Mouse (Mus musculus) hindbrain, postnatal 0 days (tissue): ENCODE data around the gene Tprn. TPM values are rescaled to one million over a fixed set of nuclear protein-coding genes. Genes with fewer than 3 reads are reported as not detected.

ENCODE experiments used
- ATAC-seq: fragments of 200-750 bp; cut with Nextera tagmentation; 2 replicates; pipeline ENCODE4 v1.8.0; 2017; ENCODE audit warnings: mild to moderate bottlenecking, moderate TSS enrichment, moderate library complexity
- DNase-seq: peaks from one replicate; pipeline ENCODE4 v3.0.0-alpha.2; 2015; ENCODE audit warnings: low spot score
- H3K27ac ChIP-seq: fragments of 300-500 bp; sonication (generic); 2 replicates; pipeline ENCODE4 v1.5.1; 2014; ENCODE audit warnings: mild to moderate bottlenecking
- H3K27me3 ChIP-seq: fragments of 300-500 bp; sonication (generic); 2 replicates; pipeline ENCODE4 v1.6.1; 2014; ENCODE audit warnings: low read length, mixed read lengths; ENCODE audit not compliant: insufficient read depth
- H3K36me3 ChIP-seq: fragments of 300-500 bp; sonication (generic); 2 replicates; pipeline ENCODE4 v1.6.1; 2014; ENCODE audit warnings: low read length, mixed read lengths; ENCODE audit not compliant: insufficient read depth
- H3K4me1 ChIP-seq: fragments of 300-500 bp; sonication (generic); 2 replicates; pipeline ENCODE4 v1.6.1; 2014; ENCODE audit warnings: antibody characterized with exemption, low read length, mixed read lengths; ENCODE audit not compliant: insufficient read depth
- H3K4me2 ChIP-seq: fragments of 300-500 bp; sonication (generic); 2 replicates; pipeline ENCODE4 v1.6.1; 2014; ENCODE audit warnings: low read depth, mild to moderate bottlenecking, low read length, moderate library complexity, mixed read lengths
- H3K4me3 ChIP-seq: fragments of 300-500 bp; sonication (generic); 2 replicates; pipeline ENCODE4 v1.5.1; 2014; ENCODE audit warnings: low read length
- H3K9ac ChIP-seq: fragments of 300-500 bp; sonication (generic); replicated peaks from 2 replicates; pipeline ENCODE4 v1.6.1; 2014; ENCODE audit warnings: mild to moderate bottlenecking, low read length, moderate library complexity, mixed read lengths
- H3K9me3 ChIP-seq: fragments of 300-500 bp; sonication (generic); 2 replicates; pipeline ENCODE4 v1.6.1; 2016; ENCODE audit warnings: low read length, mixed read lengths
- CTCF ChIP-seq: IDR thresholded peaks from 2 replicates; pipeline ENCODE4 v1.5.1; 2016; ENCODE audit warnings: antibody characterized with exemption, control low read depth, low read depth
- WGBS: fragments of 180-500 bp; shearing (Covaris S2); extraction: QIAGEN DNeasy Blood & Tissue Kit; methylation state at CpG from one replicate; pipeline ENCODE4 v1.1.7; 2014; 5-methylcytosine and 5-hydroxymethylcytosine counted together
- polyA plus RNA-seq: library from polyadenylated mRNA; unstranded; fragments of >200 nt; fragmentation: Nextera tagmentation; extraction: Ambion mirVana; gene quantifications from 2 replicates; pipeline ENCODE4 v1.2.1, GENCODE M21; 2015
- total RNA-seq: library from RNA; depleted of rRNA; stranded (reverse); fragments of >200 nt; gene quantifications from 2 replicates; pipeline ENCODE4 v1.2.3, GENCODE M21; 2014

The Tprn gene
- total and polyA plus RNA-seq, 2 experiments from 2014 or later, result 30.0 to 45.6 TPM

GRCm38 (mm10) chr2:25286314-25286713 lies 23.9 kb downstream of the Tprn start:
- Histone ChIP-seq H3K4me2 (no peak overlapping the region), H3K9ac (no peak overlapping the region), H3K27me3 (no peaks in the 10 kb centered on the region), H3K4me3 (no peak overlapping the region), H3K4me1 (peaks cover 32% of the 10 kb centered on the region; the same call in 1 of the 2 replicates), H3K27ac (no peak overlapping the region; the same call in 1 of the 2 replicates), H3K9me3 (no peaks in the 10 kb centered on the region), H3K36me3 (peaks cover 32% of the 10 kb centered on the region)
- 72% methylated on average over 1 of the region's 1 CpGs for WGBS
- ATAC-seq, result no peak
- DNase-seq, result no peak
- no peak for TF ChIP-seq CTCF

GRCm38 (mm10) chr2:25286837-25287636 lies 24.6 kb downstream of the Tprn start:
- no peak; the same call in 1 of the 2 replicates for ATAC-seq
- peaks cover 28% of the 10 kb centered on the region for H3K36me3 ChIP-seq
- no peak overlapping the region for H3K9ac ChIP-seq
- H3K27ac ChIP-seq, result no peak overlapping the region
- H3K4me2 ChIP-seq, result no peak overlapping the region
- no peak overlapping the region for H3K4me3 ChIP-seq
- WGBS, result 42% methylated on average over 7 of the region's 7 CpGs
- 0 out of 2 replicates have a peak, but pooled peaks cover 6% of the 10 kb centered on the region for H3K27me3 ChIP-seq
- no peaks in the 10 kb centered on the region for H3K9me3 ChIP-seq
- H3K4me1 ChIP-seq, result peaks cover 32% of the 10 kb centered on the region; the same call in 1 of the 2 replicates
- no peak for DNase-seq
- no peak for TF ChIP-seq CTCF

- H3K9ac ChIP-seq, result no peak within 1 kb of the TSS
- no peak for DNase-seq
- peaks cover 18% of the 10 kb centered on the region for H3K36me3 ChIP-seq
- no peak for ATAC-seq
- H3K9me3 ChIP-seq, result no peaks in the 10 kb centered on the region
- H3K27ac ChIP-seq, result no peak within 1 kb of the TSS
- H3K27me3 ChIP-seq, result peaks cover 16% of the 10 kb centered on the region; the same call in 1 of the 2 replicates
- H3K4me3 ChIP-seq, result no peak within 1 kb of the TSS
- no peak for TF ChIP-seq CTCF
- WGBS, result 64% methylated on average over 6 of the region's 6 CpGs
- H3K4me1 ChIP-seq, result peaks cover 36% of the 10 kb centered on the region; the same call in 1 of the 2 replicates
- H3K4me2 ChIP-seq, result no peak within 1 kb of the TSS
Measured at GRCm38 (mm10) chr2:25287927-25288649, 25.7 kb downstream of the Tprn start, which contains the start of gene Tmem210. Tmem210 (plus strand) TSS chr2:25288145.

DNA sequence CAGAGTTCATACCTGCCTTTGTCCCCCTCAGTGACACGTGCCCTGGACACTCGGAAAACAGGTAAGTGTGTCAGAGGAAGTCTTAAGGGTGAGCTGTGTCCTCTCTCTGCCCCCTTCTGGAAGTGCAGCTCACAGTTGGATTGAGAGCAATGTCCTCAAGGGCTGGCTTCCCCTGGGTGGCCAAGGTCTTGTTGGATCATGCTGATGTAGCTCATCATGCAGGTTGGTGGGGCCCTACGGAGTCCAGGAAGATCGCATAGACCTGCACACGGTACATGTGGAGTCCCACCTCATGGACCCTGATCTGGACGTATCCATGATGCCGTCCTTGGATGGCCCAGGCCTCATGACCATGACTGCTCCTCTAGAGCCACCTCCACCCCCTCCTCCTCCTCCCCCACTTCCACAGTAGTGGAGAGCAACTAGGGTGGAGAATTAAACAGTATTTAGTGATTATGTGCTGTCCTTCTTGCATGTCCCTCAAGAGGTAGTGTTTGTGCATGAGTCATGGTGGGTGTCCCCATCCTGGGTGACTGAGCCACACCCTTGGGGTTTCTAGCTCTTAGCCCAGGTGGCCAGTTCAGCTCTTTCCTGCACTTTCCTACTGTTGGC lies 26.4 kb downstream of the Tprn start:
- no peak overlapping the region for H3K4me3 ChIP-seq
- DNase-seq (no peak), ATAC-seq (no peak)
- no peak for TF ChIP-seq CTCF
- peaks cover 16% of the 10 kb centered on the region; the same call in 1 of the 2 replicates for H3K36me3 ChIP-seq
- no peak overlapping the region for H3K27ac ChIP-seq
- no peak overlapping the region for H3K9ac ChIP-seq
- no peaks in the 10 kb centered on the region for H3K9me3 ChIP-seq
- H3K4me2 ChIP-seq, result no peak overlapping the region
- H3K27me3 ChIP-seq, result peaks cover 17% of the 10 kb centered on the region; the same call in 1 of the 2 replicates
- peaks cover 36% of the 10 kb centered on the region; the same call in 1 of the 2 replicates for H3K4me1 ChIP-seq
- 77% methylated on average over 7 of the region's 7 CpGs for WGBS

DNA sequence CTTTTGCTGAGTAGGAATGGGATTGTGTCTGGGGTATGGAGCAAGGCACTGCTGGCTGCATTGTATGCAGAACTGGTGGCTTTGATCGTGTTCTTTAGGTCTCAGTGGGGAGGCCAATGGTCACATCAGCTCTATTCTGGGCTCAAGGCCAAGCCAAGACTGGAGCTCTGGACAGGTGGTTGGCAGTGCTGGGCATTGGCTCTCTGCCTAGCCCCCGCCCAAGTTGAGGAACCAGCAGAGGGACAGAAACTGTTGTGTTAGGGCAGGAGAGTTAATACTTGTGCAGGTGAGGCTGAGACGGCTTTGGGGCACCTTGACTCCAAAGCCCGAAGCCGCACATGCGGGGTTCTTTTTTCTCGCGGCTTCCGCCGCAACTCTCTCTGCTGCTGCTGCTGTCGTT lies 27.2 kb downstream of the Tprn start, which contains the start of gene Lrrc26:
Gene Lrrc26 (plus strand): TSS at position 265 of the 400 bp plus-strand sequence.
- WGBS, result 1% methylated on average over 11 of the region's 11 CpGs
- H3K36me3 ChIP-seq, result peaks cover 8% of the 10 kb centered on the region; the same call in 1 of the 2 replicates
- DNase-seq (peak; percentile 73), ATAC-seq (no peak)
- peaks cover 17% of the 10 kb centered on the region; the same call in 1 of the 2 replicates for H3K27me3 ChIP-seq
- peaks cover 36% of the 10 kb centered on the region; the same call in 1 of the 2 replicates for H3K4me1 ChIP-seq
- peak within 1 kb of the TSS; percentile 53 for H3K4me2 ChIP-seq
- H3K9ac ChIP-seq, result peak within 1 kb of the TSS; percentile 38; the same call in 1 of the 2 replicates
- H3K9me3 ChIP-seq, result no peaks in the 10 kb centered on the region
- peak within 1 kb of the TSS; percentile 71 for H3K27ac ChIP-seq
- H3K4me3 ChIP-seq, result peak within 1 kb of the TSS; percentile 19
- no peak for TF ChIP-seq CTCF
